Mouse (Mus musculus) midbrain, embryonic 13.5 days (tissue): ENCODE data around the gene Iqce. TPM values are rescaled to one million over a fixed set of nuclear protein-coding genes. Genes with fewer than 3 reads are reported as not detected.
A peak's percentile ranks its signal among the peaks of the same experiment; 100 is the strongest.
"Not testable (repeated sequence)": the region's sequence is repeated elsewhere in the genome, so short reads cannot be mapped to it uniquely, and the experiment has no call there.

Experiments
- ATAC-seq: fragments of 200-750 bp; cut with Nextera tagmentation; 2 replicates; pipeline ENCODE4 v1.8.0; 2017; ENCODE audit warnings: mild to moderate bottlenecking, moderate TSS enrichment, moderate library complexity
- H3K27ac ChIP-seq: fragments of 300-500 bp; sonication (generic); 2 replicates; pipeline ENCODE4 v1.5.1; 2015; ENCODE audit warnings: inconsistent platforms, mild to moderate bottlenecking, moderate library complexity
- H3K27me3 ChIP-seq: fragments of 300-500 bp; sonication (generic); 2 replicates; pipeline ENCODE4 v1.6.1; 2015; ENCODE audit warnings: mild to moderate bottlenecking, inconsistent platforms
- H3K36me3 ChIP-seq: fragments of 300-500 bp; sonication (generic); 2 replicates; pipeline ENCODE4 v1.6.1; 2015; ENCODE audit warnings: mild to moderate bottlenecking, inconsistent platforms
- H3K4me1 ChIP-seq: fragments of 300-500 bp; sonication (generic); replicated peaks from 2 replicates; pipeline ENCODE4 v1.6.1; 2015; ENCODE audit warnings: inconsistent platforms
- H3K4me2 ChIP-seq: fragments of 300-500 bp; sonication (generic); replicated peaks from 2 replicates; pipeline ENCODE4 v1.6.1; 2015; ENCODE audit warnings: moderate library complexity, mild to moderate bottlenecking, inconsistent platforms
- H3K4me3 ChIP-seq: fragments of 300-500 bp; sonication (generic); replicated peaks from 2 replicates; pipeline ENCODE4 v1.5.1; 2015; ENCODE audit warnings: mild to moderate bottlenecking, inconsistent platforms
- H3K9ac ChIP-seq: fragments of 300-500 bp; sonication (generic); replicated peaks from 2 replicates; pipeline ENCODE4 v1.6.1; 2015; ENCODE audit warnings: mild to moderate bottlenecking, inconsistent platforms
- H3K9me3 ChIP-seq: fragments of 300-500 bp; sonication (generic); 2 replicates; pipeline ENCODE4 v1.6.1; 2016; ENCODE audit warnings: mild to moderate bottlenecking, inconsistent platforms
- WGBS: fragments of 180-500 bp; shearing (Covaris S2); methylation state at CpG from one replicate; pipeline ENCODE4 v1.1.7; 2015; 5-methylcytosine and 5-hydroxymethylcytosine counted together
- polyA plus RNA-seq: library from polyadenylated mRNA; unstranded; fragments of >200 nt; fragmentation: Nextera tagmentation; extraction: Ambion mirVana; gene quantifications from 2 replicates; pipeline ENCODE4 v1.2.1, GENCODE M21; 2015

Gene Iqce
- polyA plus RNA-seq, 1 experiment from 2014 or later = 24.4 TPM

DNA sequence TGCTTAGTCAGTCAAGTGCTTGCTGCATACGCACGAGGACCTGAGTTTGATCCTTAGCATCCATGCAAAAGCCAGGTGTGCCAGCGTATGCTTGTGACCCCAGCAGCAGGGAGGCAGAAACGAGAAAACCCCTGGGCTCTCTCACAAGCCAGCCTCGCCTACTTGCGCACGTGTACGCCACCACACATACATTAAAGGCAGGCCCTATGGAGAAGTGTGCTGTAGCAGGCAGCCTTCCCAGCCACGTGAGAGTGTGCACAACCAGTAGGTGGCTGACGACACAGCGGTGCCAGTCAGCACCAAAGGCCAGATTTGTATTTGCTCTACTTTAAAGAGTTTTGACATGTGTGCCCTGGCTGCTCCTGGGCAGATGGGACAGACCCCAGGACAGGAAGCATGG is 26.5 kb downstream of the Iqce start:
- Histone ChIP-seq H3K36me3 (peaks cover 74% of the 10 kb centered on the region), H3K27ac (no peak overlapping the region), H3K9ac (no peak overlapping the region), H3K4me1 (0 out of 2 replicates have a peak, but pooled peaks cover 3% of the 10 kb centered on the region), H3K27me3 (no peaks in the 10 kb centered on the region), H3K4me3 (no peak overlapping the region), H3K4me2 (no peak overlapping the region), H3K9me3 (no peaks in the 10 kb centered on the region)
- WGBS = 87% methylated on average over 11 of the region's 11 CpGs
- no peak for ATAC-seq

- WGBS = 72% methylated on average over 11 of the region's 11 CpGs
- Histone ChIP-seq H3K4me1 (0 out of 2 replicates have a peak, but pooled peaks cover 3% of the 10 kb centered on the region), H3K36me3 (peaks cover 79% of the 10 kb centered on the region), H3K9me3 (no peaks in the 10 kb centered on the region), H3K4me3 (no peak overlapping the region), H3K4me2 (no peak overlapping the region), H3K9ac (no peak overlapping the region), H3K27ac (peak overlapping the region; percentile 51), H3K27me3 (no peaks in the 10 kb centered on the region)
- 0 out of 2 replicates have a peak, but pooled peaks have one; percentile 55 for ATAC-seq
These were observed 27.1 kb downstream of the Iqce start for GRCm38 (mm10) chr5:140675079-140675478.

DNA sequence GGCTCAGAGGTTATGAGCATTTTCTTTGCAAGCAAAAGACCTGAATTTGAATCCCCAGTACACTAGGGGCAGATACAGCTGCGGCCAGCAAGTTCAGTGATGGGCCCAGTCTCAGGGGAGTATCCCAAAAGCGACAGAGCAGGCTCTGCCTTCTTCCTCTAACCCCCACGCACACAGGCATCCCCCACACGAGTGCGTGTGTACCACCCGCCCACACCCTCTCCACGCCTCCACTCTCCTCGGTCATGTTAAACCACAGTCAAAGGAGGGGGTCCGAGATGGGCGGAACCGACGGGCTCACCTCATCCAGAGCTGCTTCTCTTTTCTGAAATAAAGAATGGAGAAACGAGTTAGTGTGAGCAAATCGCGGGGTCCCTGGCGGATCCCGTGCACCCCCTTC is 28.1 kb downstream of the Iqce start:
- H3K36me3 ChIP-seq = peaks cover 81% of the 10 kb centered on the region

GRCm38 (mm10) chr5:140672603-140673002 is 29.6 kb downstream of the Iqce start:
- WGBS = 97% methylated on average over 6 of the region's 6 CpGs
- not testable (repeated sequence) for H3K4me1 ChIP-seq

More for the DNA sequence above, 28.1 kb downstream of the Iqce start:
- no peak for ATAC-seq
- Histone ChIP-seq H3K27ac (no peak overlapping the region), H3K4me3 (no peak overlapping the region), H3K9me3 (no peaks in the 10 kb centered on the region), H3K4me2 (no peak overlapping the region), H3K9ac (no peak overlapping the region), H3K4me1 (0 out of 2 replicates have a peak, but pooled peaks cover 3% of the 10 kb centered on the region), H3K27me3 (no peaks in the 10 kb centered on the region)
- WGBS = 91% methylated on average over 17 of the region's 17 CpGs

GRCm38 (mm10) chr5:140672115-140672514 is 30.1 kb downstream of the Iqce start:
- peaks cover 80% of the 10 kb centered on the region for H3K36me3 ChIP-seq

More at GRCm38 (mm10) chr5:140672603-140673002, 29.6 kb downstream of the Iqce start:
- H3K36me3 ChIP-seq = peaks cover 83% of the 10 kb centered on the region
- not testable (repeated sequence) for H3K4me2 ChIP-seq, H3K9ac ChIP-seq, H3K9me3 ChIP-seq, H3K27me3 ChIP-seq, H3K27ac ChIP-seq, H3K4me3 ChIP-seq, ATAC-seq

GRCm38 (mm10) chr5:140663621-140664180 is 38.5 kb downstream of the Iqce start:
- no peaks in the 10 kb centered on the region for H3K9me3 ChIP-seq
- no peak overlapping the region for H3K27ac ChIP-seq

More at GRCm38 (mm10) chr5:140672115-140672514, 30.1 kb downstream of the Iqce start:
- no peak overlapping the region for H3K4me3 ChIP-seq
- 0 out of 2 replicates have a peak, but pooled peaks cover 3% of the 10 kb centered on the region for H3K4me1 ChIP-seq
- WGBS = 94% methylated on average over 6 of the region's 6 CpGs
- no peak overlapping the region for H3K9ac ChIP-seq
- no peaks in the 10 kb centered on the region for H3K27me3 ChIP-seq
- no peaks in the 10 kb centered on the region for H3K9me3 ChIP-seq
- no peak for ATAC-seq
- no peak overlapping the region for H3K27ac ChIP-seq
- no peak overlapping the region for H3K4me2 ChIP-seq

DNA sequence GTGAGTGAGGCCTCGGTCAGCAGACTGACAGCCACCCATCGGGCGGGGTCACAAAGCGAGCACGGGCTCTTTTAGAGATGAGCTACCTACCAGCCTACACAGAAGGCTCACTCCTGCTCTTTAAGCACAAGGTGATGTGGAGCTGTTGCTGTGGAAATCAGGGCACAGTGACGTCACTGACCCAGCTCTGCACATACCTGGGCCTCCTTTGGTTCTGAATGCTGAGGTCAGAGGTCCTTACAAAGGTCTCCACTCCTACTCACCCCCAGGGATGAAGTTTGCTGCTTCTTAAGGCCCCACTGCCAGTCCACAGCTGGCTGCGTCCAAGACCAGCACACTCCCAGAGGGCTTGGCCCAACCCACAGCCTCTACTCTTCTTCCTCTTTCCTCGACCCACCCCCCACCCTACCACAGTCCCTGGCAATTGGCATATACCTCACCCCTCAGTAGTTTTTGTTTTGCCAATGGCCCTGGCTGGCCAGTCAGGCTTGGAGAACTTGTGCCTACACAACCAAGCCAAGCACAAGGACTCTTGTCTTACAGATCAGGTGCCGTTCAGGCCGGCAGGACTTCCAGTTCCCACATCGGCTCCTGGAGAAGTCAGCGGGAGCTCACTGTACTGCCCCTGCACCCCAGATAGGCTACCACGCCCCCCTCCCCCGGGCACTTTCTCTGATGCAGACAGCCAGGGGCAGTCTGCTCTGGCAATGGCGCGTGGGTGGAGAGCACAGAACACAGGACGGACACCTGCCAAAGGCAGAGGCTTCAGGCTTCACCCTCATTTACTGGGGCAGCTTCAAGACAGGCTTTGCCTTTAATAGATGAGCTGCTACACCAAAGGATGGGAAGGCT is 39.2 kb downstream of the Iqce start:
- Histone ChIP-seq H3K9ac (0 out of 2 replicates have a peak overlapping the region, but pooled peaks have one; percentile 28), H3K36me3 (peaks cover 22% of the 10 kb centered on the region), H3K27me3 (no peaks in the 10 kb centered on the region), H3K4me2 (no peak overlapping the region), H3K9me3 (no peaks in the 10 kb centered on the region), H3K4me3 (no peak overlapping the region), H3K4me1 (peaks cover 40% of the 10 kb centered on the region), H3K27ac (0 out of 2 replicates have a peak overlapping the region, but pooled peaks have one; percentile 7)
- no peak for ATAC-seq
- 73% methylated on average over 17 of the region's 17 CpGs for WGBS

More at GRCm38 (mm10) chr5:140663621-140664180, 38.5 kb downstream of the Iqce start:
- Histone ChIP-seq H3K4me2 (no peak overlapping the region), H3K36me3 (peaks cover 30% of the 10 kb centered on the region), H3K27me3 (no peaks in the 10 kb centered on the region), H3K4me1 (peaks cover 40% of the 10 kb centered on the region), H3K4me3 (no peak overlapping the region), H3K9ac (no peak overlapping the region; the same call in 1 of the 2 replicates)
- ATAC-seq = no peak
- WGBS = 67% methylated on average over 7 of the region's 7 CpGs

DNA sequence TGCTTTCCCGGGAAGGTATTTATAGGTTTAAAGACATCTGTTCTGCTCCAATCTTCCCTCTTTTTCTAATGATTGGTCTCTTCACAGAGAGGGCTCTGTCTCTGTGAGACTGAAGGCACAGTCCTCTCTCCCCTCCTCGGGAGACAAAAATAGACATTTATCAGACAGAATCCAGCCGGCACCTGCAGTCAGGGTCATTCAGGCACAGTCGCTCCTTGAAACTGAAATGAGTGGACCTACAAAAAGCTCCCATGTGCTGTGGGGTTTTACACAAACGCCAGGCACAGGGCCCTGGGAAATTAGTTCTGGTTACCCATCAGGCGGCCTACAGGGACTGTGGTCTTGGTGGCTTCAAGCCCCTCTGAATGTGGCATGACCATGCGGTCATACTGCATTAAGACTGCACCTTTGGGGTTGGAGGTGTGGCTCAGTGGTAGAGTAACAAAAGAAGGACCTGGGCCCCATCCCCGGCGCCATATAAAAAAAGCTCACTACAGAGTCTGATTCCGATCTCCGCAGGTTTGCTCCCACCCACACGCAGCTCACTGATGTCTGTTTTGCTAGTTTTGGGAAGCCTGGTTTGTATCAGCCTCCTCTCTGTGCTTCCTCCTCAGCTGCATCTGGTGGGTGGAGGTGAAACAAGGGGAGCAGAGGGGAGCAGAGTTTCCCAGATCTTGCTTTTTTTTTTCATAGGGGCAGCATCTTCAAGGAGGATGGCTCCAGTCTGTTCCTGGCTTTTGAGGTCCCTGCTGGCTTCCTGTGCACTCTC is 40.1 kb downstream of the Iqce start:
- ATAC-seq = no peak
- 73% methylated on average over 12 of the region's 12 CpGs for WGBS
- Histone ChIP-seq H3K36me3 (peaks cover 17% of the 10 kb centered on the region; the same call in 1 of the 2 replicates), H3K9me3 (no peaks in the 10 kb centered on the region), H3K9ac (peak overlapping the region; percentile 41), H3K4me1 (peaks cover 44% of the 10 kb centered on the region), H3K4me2 (no peak overlapping the region), H3K27ac (peak overlapping the region; percentile 39; the same call in 1 of the 2 replicates), H3K4me3 (no peak overlapping the region), H3K27me3 (no peaks in the 10 kb centered on the region)

DNA sequence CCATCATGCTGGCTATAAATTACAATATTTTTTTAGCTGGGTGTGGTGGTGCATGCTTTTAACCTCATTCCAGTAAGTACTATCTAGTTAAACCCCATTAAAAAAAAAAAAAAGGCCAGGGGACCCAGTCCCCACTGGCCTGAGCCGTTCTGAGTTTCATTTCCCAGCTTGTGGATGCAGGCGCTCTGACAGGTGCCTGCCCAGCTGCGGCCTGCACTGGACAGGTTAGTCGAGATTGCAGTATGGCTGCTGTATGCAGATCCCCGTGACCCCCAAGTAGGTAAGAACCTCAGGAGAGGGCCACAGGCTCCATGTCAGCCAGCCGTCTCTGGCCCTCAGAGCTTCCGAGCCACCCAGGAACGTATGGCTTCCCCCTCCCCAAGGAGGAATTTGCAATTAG is 40.8 kb downstream of the Iqce start:
- no peaks in the 10 kb centered on the region for H3K9me3 ChIP-seq
- no peaks in the 10 kb centered on the region for H3K27me3 ChIP-seq
- peak overlapping the region; percentile 41; the same call in 1 of the 2 replicates for H3K9ac ChIP-seq
- peaks cover 44% of the 10 kb centered on the region for H3K4me1 ChIP-seq
- no peak overlapping the region for H3K4me3 ChIP-seq
- peak overlapping the region; percentile 39; the same call in 1 of the 2 replicates for H3K27ac ChIP-seq
- H3K36me3 ChIP-seq = peaks cover 17% of the 10 kb centered on the region; the same call in 1 of the 2 replicates
- no peak overlapping the region for H3K4me2 ChIP-seq
- ATAC-seq = no peak
- 78% methylated on average over 8 of the region's 8 CpGs for WGBS

GRCm38 (mm10) chr5:140660398-140660797 is 41.8 kb downstream of the Iqce start:
- ATAC-seq = no peak
- peaks cover 44% of the 10 kb centered on the region for H3K4me1 ChIP-seq
- 67% methylated on average over 1 of the region's 1 CpGs for WGBS

GRCm38 (mm10) chr5:140659607-140660272 is 42.4 kb downstream of the Iqce start:
- Histone ChIP-seq H3K4me1 (peaks cover 44% of the 10 kb centered on the region), H3K27ac (peak overlapping the region; percentile 75), H3K4me3 (no peak overlapping the region), H3K27me3 (no peaks in the 10 kb centered on the region), H3K9ac (0 out of 2 replicates have a peak overlapping the region, but pooled peaks have one; percentile 5), H3K36me3 (0 out of 2 replicates have a peak, but pooled peaks cover 3% of the 10 kb centered on the region), H3K9me3 (no peaks in the 10 kb centered on the region), H3K4me2 (0 out of 2 replicates have a peak overlapping the region, but pooled peaks have one; percentile 2)
- peak; percentile 86 for ATAC-seq
- 20% methylated on average over 16 of the region's 16 CpGs for WGBS

More at GRCm38 (mm10) chr5:140660398-140660797, 41.8 kb downstream of the Iqce start:
- H3K36me3 ChIP-seq = peaks cover 10% of the 10 kb centered on the region; the same call in 1 of the 2 replicates
- H3K4me3 ChIP-seq = no peak overlapping the region
- peak overlapping the region; percentile 75 for H3K27ac ChIP-seq
- no peak overlapping the region for H3K9ac ChIP-seq
- no peaks in the 10 kb centered on the region for H3K9me3 ChIP-seq
- H3K27me3 ChIP-seq = no peaks in the 10 kb centered on the region
- no peak overlapping the region for H3K4me2 ChIP-seq
